Comparison of ENCODE assay signal across 8 mouse cellular contexts in the genomic region with DNA sequence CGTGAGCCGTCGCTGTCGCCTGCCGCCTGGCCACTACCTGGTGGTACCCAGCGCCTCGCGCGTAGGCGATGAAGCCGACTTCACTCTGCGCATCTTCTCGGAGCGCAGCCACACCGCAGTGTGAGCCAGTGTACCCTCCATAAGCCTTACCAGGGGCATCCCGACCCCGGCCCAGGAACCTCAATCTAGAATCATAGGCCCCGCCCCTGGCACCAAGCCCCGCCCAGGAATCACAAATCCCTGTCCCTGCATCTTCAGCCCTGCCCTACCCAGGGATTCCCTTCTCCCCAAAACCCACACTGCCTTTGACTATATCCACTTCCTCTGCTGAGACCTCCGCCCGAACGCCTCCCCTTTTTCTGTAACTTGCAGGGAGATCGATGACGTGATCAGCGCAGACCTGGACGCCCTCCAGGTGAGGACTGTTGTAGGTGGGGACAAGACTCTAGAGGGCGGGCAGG. TPM values are rescaled to one million over a fixed set of nuclear protein-coding genes. Genes with fewer than 3 reads are reported as not detected.
DNase-seq lines count a peak whose midpoint lies in the region; ATAC-seq and TF ChIP-seq lines count a peak whose summit lies in the region.

No protein-coding gene starts in this region.

- ATAC-seq in heart, embryonic 13.5 days (ENCODE audit: extremely low read depth, insufficient number of reproducible peaks, low FRiP score, low TSS enrichment) = no peak
- ATAC-seq in heart, embryonic 16.5 days (replicated peaks; ENCODE audit: extremely low read depth, insufficient read depth, low FRiP score) = no peak
- ATAC-seq in midbrain, embryonic 11.5 days (ENCODE audit: low FRiP score) = peak; percentile 44; the same call in 1 of the 2 replicates

- no peak overlapping the region for H3K27ac ChIP-seq in heart, embryonic 13.5 days (replicated peaks)
- H3K27ac ChIP-seq in bone marrow macrophage, adult 2 months (ENCODE audit: insufficient read depth, low read depth, low read length) = no peak overlapping the region
- H3K27ac ChIP-seq in heart, embryonic 16.5 days (ENCODE audit: low read length) = no peak overlapping the region
- no peak overlapping the region for H3K27ac ChIP-seq in midbrain, embryonic 11.5 days (ENCODE audit: low read depth, low read length)

- H3K4me2 ChIP-seq in heart, embryonic 13.5 days = peak overlapping the region; percentile 68
- peak overlapping the region; percentile 71 for H3K4me2 ChIP-seq in heart, embryonic 16.5 days (ENCODE audit: low read depth, low read length)
- H3K4me2 ChIP-seq in midbrain, embryonic 11.5 days = peak overlapping the region; percentile 40

- H3K4me3 ChIP-seq in heart, embryonic 13.5 days = peak overlapping the region; percentile 44
- peak overlapping the region; percentile 23 for H3K4me3 ChIP-seq in bone marrow macrophage, adult 2 months (ENCODE audit: insufficient read depth, low read length)
- H3K4me3 ChIP-seq in heart, embryonic 16.5 days (ENCODE audit: low read length) = peak overlapping the region; percentile 42
- peak overlapping the region; percentile 22 for H3K4me3 ChIP-seq in midbrain, embryonic 11.5 days (ENCODE audit: low read depth, low read length)

- WGBS in heart, embryonic 13.5 days = 3% methylated on average over 27 of the region's 27 CpGs
- WGBS in heart, embryonic 16.5 days = 2% methylated on average over 27 of the region's 27 CpGs
- WGBS in midbrain, embryonic 11.5 days = 2% methylated on average over 27 of the region's 27 CpGs

- H3K4me1 ChIP-seq in heart, embryonic 13.5 days = peaks cover 23% of the 10 kb centered on the region
- no peaks in the 10 kb centered on the region for H3K4me1 ChIP-seq in bone marrow macrophage, adult 2 months (ENCODE audit: control insufficient read depth, insufficient read depth, low read length)
- peaks cover 16% of the 10 kb centered on the region for H3K4me1 ChIP-seq in heart, embryonic 16.5 days (ENCODE audit: control insufficient read depth, insufficient read depth, low read length)
- peaks cover 2% of the 10 kb centered on the region; the same call in 1 of the 2 replicates for H3K4me1 ChIP-seq in midbrain, embryonic 11.5 days (ENCODE audit: control insufficient read depth, insufficient read depth, low read length)

- DNase-seq in heart, adult 8-10 months (ENCODE audit: low spot score) = no peak
- DNase-seq in midbrain, embryonic 11.5 days (ENCODE audit: low spot score, missing footprints) = no peak
- DNase-seq in left cerebral cortex, postnatal 4 days = no peak
- DNase-seq in layer of hippocampus, postnatal 25 days (ENCODE audit: extremely low spot score in 1 of 2, low spot score in 1 of 2) = no peak
- DNase-seq in right cerebral cortex, postnatal 36 days (ENCODE audit: low spot score in 2 of 2) = no peak

- H3K27me3 ChIP-seq in heart, embryonic 13.5 days (replicated peaks) = peaks cover 50% of the 10 kb centered on the region
- H3K27me3 ChIP-seq in heart, embryonic 16.5 days (ENCODE audit: control insufficient read depth, insufficient read depth, low read length) = peaks cover 16% of the 10 kb centered on the region
- peaks cover 22% of the 10 kb centered on the region for H3K27me3 ChIP-seq in midbrain, embryonic 11.5 days (ENCODE audit: control insufficient read depth, insufficient read depth, low read length)

- peak overlapping the region; percentile 72 for H3K9ac ChIP-seq in heart, embryonic 13.5 days
- H3K9ac ChIP-seq in heart, embryonic 16.5 days (ENCODE audit: low read length) = peak overlapping the region; percentile 58
- 0 out of 2 replicates have a peak overlapping the region, but pooled peaks have one; percentile 20 for H3K9ac ChIP-seq in midbrain, embryonic 11.5 days (ENCODE audit: low read length)

- no peak for TF ChIP-seq POLR2A in bone marrow macrophage, adult 2 months (IDR thresholded peaks at IDR 0.05; ENCODE audit: borderline replicate concordance, low read depth, low read length)

- H3K36me3 ChIP-seq in heart, embryonic 13.5 days = peaks cover 34% of the 10 kb centered on the region
- peaks cover 21% of the 10 kb centered on the region for H3K36me3 ChIP-seq in heart, embryonic 16.5 days (ENCODE audit: control insufficient read depth, insufficient read depth)
- H3K36me3 ChIP-seq in midbrain, embryonic 11.5 days (ENCODE audit: control insufficient read depth, insufficient read depth, low read length) = peaks cover 16% of the 10 kb centered on the region

- TF ChIP-seq CTCF in bone marrow macrophage, adult 2 months (IDR thresholded peaks at IDR 0.05; ENCODE audit: low read depth, low read length) = no peak

- intact Hi-C loops in left cerebral cortex, postnatal 4 days (cut with DNase I) = loop anchor here (10.0 kb wide), 1 partner anchor 54 kb away; the partner anchor contains the start of gene Lgals4

- no peaks in the 10 kb centered on the region for H3K9me3 ChIP-seq in heart, embryonic 13.5 days
- no peaks in the 10 kb centered on the region for H3K9me3 ChIP-seq in heart, embryonic 16.5 days (replicated peaks; ENCODE audit: control insufficient read depth, low read length)
- no peaks in the 10 kb centered on the region for H3K9me3 ChIP-seq in midbrain, embryonic 11.5 days (ENCODE audit: control insufficient read depth, low read length)

RNA-seq across cellular contexts. Expression of gene Capn12, which starts 7.5 kb away (rescaled TPM):
- polyA plus RNA-seq in heart, embryonic 13.5 days (2015; fragmentation: Nextera tagmentation; extraction: Ambion mirVana) = 0.15 and 0.38 TPM in 2 replicates
- total RNA-seq in heart, adult 8-10 months (2022) = under 1 TPM; 0.12 to 0.32 (median 0.23) TPM
- polyA plus RNA-seq in bone marrow macrophage, adult 2 months (2012; ENCODE audit: insufficient read depth, insufficient read length, missing spikeins) = not detected in 2 replicates
- 0.41 and 0.42 TPM in 2 replicates for polyA plus RNA-seq in heart, embryonic 16.5 days (2015; fragmentation: Nextera tagmentation; extraction: Ambion mirVana)
- polyA plus RNA-seq in midbrain, embryonic 11.5 days (2014; fragmentation: Nextera tagmentation; extraction: Ambion mirVana) = 0.17 and 0.42 TPM in 2 replicates
- total RNA-seq in left cerebral cortex, postnatal 4 days (2021) = under 1 TPM; 0.18 to 0.52 TPM
- total RNA-seq in layer of hippocampus, postnatal 25 days (2021) = under 1 TPM; 0.26 to 0.69 TPM

RNA-seq across cellular contexts. Expression of gene Lgals7, which starts 25.1 kb away (rescaled TPM):
- polyA plus RNA-seq in heart, embryonic 13.5 days (2015; fragmentation: Nextera tagmentation; extraction: Ambion mirVana) = 1.5 and 1.6 TPM in 2 replicates
- total RNA-seq in heart, adult 8-10 months (2022) = 1 to 10 TPM in 1 of 4 experiments, not detected in 3; 1.3 TPM
- not detected in 2 replicates for polyA plus RNA-seq in bone marrow macrophage, adult 2 months (2012; ENCODE audit: insufficient read depth, insufficient read length, missing spikeins)
- polyA plus RNA-seq in heart, embryonic 16.5 days (2015; fragmentation: Nextera tagmentation; extraction: Ambion mirVana) = 1.5 and 2.1 TPM in 2 replicates
- 0.97 and 1.4 TPM in 2 replicates for polyA plus RNA-seq in midbrain, embryonic 11.5 days (2014; fragmentation: Nextera tagmentation; extraction: Ambion mirVana)
- 1 to 10 TPM; 2.3 to 3.7 TPM for total RNA-seq in left cerebral cortex, postnatal 4 days (2021)
- total RNA-seq in layer of hippocampus, postnatal 25 days (2021) = not detected

RNA-seq across cellular contexts. Expression of gene Lgals4, which starts 55.1 kb away (rescaled TPM):
- 4.3 and 5.6 TPM in 2 replicates for polyA plus RNA-seq in heart, embryonic 13.5 days (2015; fragmentation: Nextera tagmentation; extraction: Ambion mirVana)
- total RNA-seq in heart, adult 8-10 months (2022) = 10 to 100 TPM; 17.3 to 32.1 (median 24.6) TPM
- 1.9 and 2.8 TPM in 2 replicates for polyA plus RNA-seq in bone marrow macrophage, adult 2 months (2012; ENCODE audit: insufficient read depth, insufficient read length, missing spikeins)
- polyA plus RNA-seq in heart, embryonic 16.5 days (2015; fragmentation: Nextera tagmentation; extraction: Ambion mirVana) = 12.3 and 17.4 TPM in 2 replicates
- 1.3 and 1.7 TPM in 2 replicates for polyA plus RNA-seq in midbrain, embryonic 11.5 days (2014; fragmentation: Nextera tagmentation; extraction: Ambion mirVana)
- 1 to 10 TPM; 3.6 to 4.6 TPM for total RNA-seq in left cerebral cortex, postnatal 4 days (2021)
- total RNA-seq in layer of hippocampus, postnatal 25 days (2021) = 1 to 10 TPM; 1.3 to 4.0 TPM

Comparison
In these comparisons a context has a peak if more than half of its experiments do, and no peak if none do; other contexts are left out.
1. H3K9ac ChIP-seq: peak in every context shown above with its lines; median percentile 72 in heart, embryonic 13.5 days; 58 in heart, embryonic 16.5 days; 20 in midbrain, embryonic 11.5 days.